Mouse (Mus musculus) intestine, embryonic 16.5 days (tissue): ENCODE data around the gene Sypl. TPM values are rescaled to one million over a fixed set of nuclear protein-coding genes. Genes with fewer than 3 reads are reported as not detected.

Experiments
- ATAC-seq: fragments of 200-750 bp; cut with Nextera tagmentation; 2 replicates; pipeline ENCODE4 v1.8.0; 2017; ENCODE audit warnings: moderate TSS enrichment, moderate library complexity
- H3K27ac ChIP-seq: fragments of 300-500 bp; sonication (generic); 2 replicates; pipeline ENCODE4 v1.5.1; 2014; ENCODE audit warnings: mild to moderate bottlenecking, low read length
- H3K27me3 ChIP-seq: fragments of 300-500 bp; sonication (generic); replicated peaks from 2 replicates; pipeline ENCODE4 v1.6.1; 2014; ENCODE audit warnings: low read length, control low read depth, mixed read lengths; ENCODE audit not compliant: control insufficient read depth, insufficient read depth
- H3K36me3 ChIP-seq: fragments of 300-500 bp; sonication (generic); 2 replicates; pipeline ENCODE4 v1.6.1; 2014; ENCODE audit warnings: low read length, control low read depth; ENCODE audit not compliant: control insufficient read depth, insufficient read depth
- H3K4me1 ChIP-seq: fragments of 300-500 bp; sonication (generic); 2 replicates; pipeline ENCODE4 v1.6.1; 2014; ENCODE audit warnings: low read length, control low read depth, mixed read lengths; ENCODE audit not compliant: control insufficient read depth, insufficient read depth
- H3K4me2 ChIP-seq: fragments of 300-500 bp; sonication (generic); 2 replicates; pipeline ENCODE4 v1.6.1; 2014; ENCODE audit warnings: low read depth, low read length, control low read depth
- H3K4me3 ChIP-seq: fragments of 300-500 bp; sonication (generic); 2 replicates; pipeline ENCODE4 v1.5.1; 2014; ENCODE audit warnings: mild to moderate bottlenecking, low read length
- H3K9ac ChIP-seq: fragments of 300-500 bp; sonication (generic); 2 replicates; pipeline ENCODE4 v1.6.1; 2014; ENCODE audit warnings: low read depth, low read length
- H3K9me3 ChIP-seq: fragments of 300-500 bp; sonication (generic); 2 replicates; pipeline ENCODE4 v1.6.1; 2016; ENCODE audit warnings: low read length, control low read depth; ENCODE audit not compliant: control insufficient read depth
- WGBS: fragments of 180-500 bp; shearing (Covaris S2); extraction: QIAGEN DNeasy Blood & Tissue Kit; methylation state at CpG from one replicate; pipeline ENCODE4 v1.1.7; 2014; 5-methylcytosine and 5-hydroxymethylcytosine counted together
- polyA plus RNA-seq: library from polyadenylated mRNA; unstranded; fragments of >200 nt; fragmentation: Nextera tagmentation; extraction: Ambion mirVana; gene quantifications from 2 replicates; pipeline ENCODE4 v1.2.1, GENCODE M21; 2015

Gene Sypl
- polyA plus RNA-seq, 1 experiment from 2014 or later = 172 TPM

- no peak overlapping the region for H3K4me3 ChIP-seq
- no peaks in the 10 kb centered on the region for H3K9me3 ChIP-seq
- ATAC-seq = peak; percentile 36
- no peaks in the 10 kb centered on the region for H3K27me3 ChIP-seq
- H3K36me3 ChIP-seq = no peaks in the 10 kb centered on the region
- H3K4me1 ChIP-seq = peaks cover 6% of the 10 kb centered on the region; the same call in 1 of the 2 replicates
- H3K9ac ChIP-seq = no peak overlapping the region
- 66% methylated on average over 4 of the region's 4 CpGs for WGBS
- H3K27ac ChIP-seq = no peak overlapping the region
- no peak overlapping the region for H3K4me2 ChIP-seq
These were observed 17.3 kb upstream of the Sypl start for GRCm38 (mm10) chr12:32936246-32936946.

DNA sequence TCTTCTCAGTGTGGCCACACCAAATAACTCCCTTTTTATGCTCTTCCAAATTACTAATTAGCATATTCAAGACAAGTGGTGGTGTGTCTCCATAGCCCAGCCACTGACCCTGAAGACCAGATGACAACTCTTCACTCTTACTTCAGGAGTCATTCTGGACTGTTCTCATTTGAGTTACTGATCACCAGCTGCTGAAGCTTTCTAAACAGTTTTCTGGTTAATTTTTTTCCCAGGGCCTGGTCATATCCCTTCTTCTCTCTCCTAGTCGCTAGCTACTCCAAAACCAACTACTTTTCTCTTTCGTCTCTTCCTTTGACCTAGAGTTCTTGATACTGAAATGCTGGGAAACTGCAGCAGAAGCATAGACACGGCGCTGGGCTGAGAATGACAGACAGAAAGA, 12.6 kb upstream of the Sypl start:
- 82% methylated on average over 4 of the region's 4 CpGs for WGBS
- Histone ChIP-seq H3K27ac (no peak overlapping the region), H3K4me3 (no peak overlapping the region), H3K9me3 (no peaks in the 10 kb centered on the region), H3K27me3 (no peaks in the 10 kb centered on the region), H3K9ac (no peak overlapping the region), H3K36me3 (no peaks in the 10 kb centered on the region), H3K4me2 (no peak overlapping the region), H3K4me1 (peaks cover 11% of the 10 kb centered on the region)
- ATAC-seq = no peak

GRCm38 (mm10) chr12:32943347-32943746, 10.3 kb upstream of the Sypl start:
- Histone ChIP-seq H3K9me3 (no peaks in the 10 kb centered on the region), H3K9ac (no peak overlapping the region), H3K36me3 (no peaks in the 10 kb centered on the region), H3K27ac (peak overlapping the region; percentile 49), H3K27me3 (no peaks in the 10 kb centered on the region), H3K4me2 (no peak overlapping the region), H3K4me3 (no peak overlapping the region), H3K4me1 (peaks cover 8% of the 10 kb centered on the region)
- no peak for ATAC-seq
- 49% methylated on average over 4 of the region's 4 CpGs for WGBS

GRCm38 (mm10) chr12:32943951-32944350, 9.7 kb upstream of the Sypl start:
- Histone ChIP-seq H3K4me1 (peaks cover 8% of the 10 kb centered on the region), H3K9ac (no peak overlapping the region), H3K4me3 (no peak overlapping the region), H3K4me2 (no peak overlapping the region), H3K27me3 (no peaks in the 10 kb centered on the region), H3K9me3 (no peaks in the 10 kb centered on the region), H3K27ac (peak overlapping the region; percentile 52; the same call in 1 of the 2 replicates), H3K36me3 (no peaks in the 10 kb centered on the region)
- peak; percentile 40; the same call in 1 of the 2 replicates for ATAC-seq
- WGBS = 65% methylated on average over 3 of the region's 3 CpGs

DNA sequence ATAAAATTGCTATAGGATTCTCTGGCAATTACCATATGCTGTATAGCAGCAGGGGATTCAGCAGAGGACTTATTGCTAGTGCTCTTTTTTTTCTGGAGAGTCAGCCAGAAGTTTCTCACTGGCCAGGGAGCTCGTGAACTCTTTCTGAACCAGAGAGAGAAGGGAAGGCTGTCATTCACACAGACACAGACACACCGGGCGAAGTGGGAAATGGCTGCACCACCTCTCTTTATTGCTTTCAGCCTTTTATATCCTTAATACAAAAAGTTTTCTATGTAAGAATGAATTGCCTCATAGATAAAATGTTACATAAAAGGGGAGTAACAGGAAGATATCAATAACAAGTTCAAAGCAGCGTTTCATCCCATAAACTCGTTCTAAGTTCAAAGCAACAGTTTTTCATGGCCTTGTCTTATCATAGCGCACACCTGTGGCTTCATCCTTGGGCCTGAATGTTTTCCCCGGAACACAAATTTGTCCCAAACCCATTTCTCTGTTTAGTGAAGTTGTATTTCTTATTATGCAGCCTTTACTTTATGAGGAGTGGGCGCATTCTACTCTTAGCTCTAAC, 8.7 kb upstream of the Sypl start:
- 51% methylated on average over 8 of the region's 8 CpGs for WGBS
- H3K9ac ChIP-seq = no peak overlapping the region
- no peaks in the 10 kb centered on the region for H3K36me3 ChIP-seq
- H3K9me3 ChIP-seq = no peaks in the 10 kb centered on the region
- H3K4me1 ChIP-seq = peaks cover 8% of the 10 kb centered on the region
- no peak overlapping the region for H3K4me3 ChIP-seq
- H3K4me2 ChIP-seq = no peak overlapping the region
- no peaks in the 10 kb centered on the region for H3K27me3 ChIP-seq
- ATAC-seq = peak; percentile 87
- H3K27ac ChIP-seq = no peak overlapping the region

- no peak for ATAC-seq
- Histone ChIP-seq H3K4me3 (no peak overlapping the region), H3K9me3 (no peaks in the 10 kb centered on the region), H3K9ac (no peak overlapping the region), H3K27me3 (no peaks in the 10 kb centered on the region), H3K4me2 (no peak overlapping the region), H3K36me3 (no peaks in the 10 kb centered on the region), H3K4me1 (peaks cover 8% of the 10 kb centered on the region), H3K27ac (no peak overlapping the region)
- WGBS = 83% methylated on average over 4 of the region's 4 CpGs
These were observed 7.3 kb upstream of the Sypl start for GRCm38 (mm10) chr12:32946376-32946775.

- Histone ChIP-seq H3K9me3 (no peaks in the 10 kb centered on the region), H3K4me1 (0 out of 2 replicates have a peak, but pooled peaks cover 14% of the 10 kb centered on the region), H3K9ac (no peak overlapping the region), H3K4me2 (no peak overlapping the region), H3K4me3 (no peak overlapping the region), H3K36me3 (no peaks in the 10 kb centered on the region), H3K27ac (no peak overlapping the region), H3K27me3 (no peaks in the 10 kb centered on the region)
- WGBS = 43% methylated on average over 3 of the region's 3 CpGs
- no peak for ATAC-seq
These were observed 1.3 kb upstream of the Sypl start for GRCm38 (mm10) chr12:32952416-32952815.

DNA sequence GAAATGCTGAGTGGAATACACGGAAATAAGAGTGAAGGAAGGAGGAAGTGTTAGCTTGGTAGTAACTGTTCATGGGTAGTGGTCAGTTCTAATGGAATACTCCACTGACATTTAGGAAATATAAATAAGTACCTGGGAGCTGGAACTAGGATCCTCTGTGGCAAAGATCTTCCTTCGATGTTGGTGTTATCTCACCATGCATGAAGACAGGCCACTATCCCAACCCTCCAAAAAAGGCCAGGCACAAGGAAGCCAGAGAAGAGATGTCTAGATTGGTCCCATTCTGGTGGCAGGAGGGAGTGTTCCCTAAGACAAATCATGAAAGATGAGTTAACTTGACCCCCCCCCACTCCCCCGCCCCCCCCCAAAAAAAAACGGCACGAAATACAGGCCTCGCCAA, 625 bp upstream of the Sypl start:
- H3K27ac ChIP-seq = peak overlapping the region; percentile 91
- H3K4me1 ChIP-seq = 0 out of 2 replicates have a peak, but pooled peaks cover 14% of the 10 kb centered on the region
- no peaks in the 10 kb centered on the region for H3K36me3 ChIP-seq
- H3K4me3 ChIP-seq = peak overlapping the region; percentile 81
- H3K4me2 ChIP-seq = peak overlapping the region; percentile 69
- no peak for ATAC-seq
- H3K27me3 ChIP-seq = no peaks in the 10 kb centered on the region
- H3K9me3 ChIP-seq = no peaks in the 10 kb centered on the region
- H3K9ac ChIP-seq = peak overlapping the region; percentile 68
- WGBS = 16% methylated on average over 6 of the region's 6 CpGs

DNA sequence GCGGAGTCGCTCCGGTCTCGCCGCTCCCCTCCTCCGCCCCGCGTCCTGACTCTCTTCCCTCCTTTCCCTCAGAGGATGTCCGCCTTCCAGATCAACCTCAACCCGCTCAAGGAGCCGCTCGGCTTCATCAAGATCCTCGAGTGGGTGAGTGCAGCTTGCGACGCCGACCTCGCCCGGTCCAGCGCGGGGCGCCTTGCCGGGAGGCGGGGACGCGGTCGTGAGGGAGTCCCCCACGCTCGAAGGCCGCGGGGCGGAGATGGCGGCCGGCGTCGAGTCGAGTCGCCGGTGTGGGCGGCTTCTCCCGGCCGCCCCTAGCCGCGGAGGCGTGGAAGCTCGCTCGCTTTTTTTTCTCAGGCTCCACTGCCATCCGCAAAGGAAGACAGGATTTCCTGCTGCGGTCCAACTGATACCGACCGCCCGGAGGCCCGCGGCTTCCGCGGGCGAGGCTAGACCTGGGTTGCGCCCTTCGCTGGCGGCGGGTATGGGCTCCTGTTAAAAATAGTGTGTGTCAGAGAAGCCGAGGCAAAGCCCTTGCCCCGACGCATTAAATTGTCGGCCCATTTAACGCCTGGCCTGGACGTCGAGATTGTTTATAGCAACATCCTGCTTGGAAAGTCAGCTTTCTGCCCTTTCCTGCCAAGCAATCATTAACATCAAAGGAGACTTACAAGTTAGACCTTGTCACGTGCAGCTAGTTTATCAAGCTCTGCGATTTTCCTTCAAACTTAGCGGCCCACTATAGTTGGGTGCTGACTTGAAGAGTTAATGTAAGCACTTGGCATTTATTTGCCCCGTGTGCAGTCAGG, 728 bp downstream of the Sypl start:
- ATAC-seq = peak; percentile 73
- Histone ChIP-seq H3K9ac (peak overlapping the region; percentile 85), H3K4me2 (peak overlapping the region; percentile 72), H3K9me3 (no peaks in the 10 kb centered on the region), H3K4me1 (peaks cover 14% of the 10 kb centered on the region; the same call in 1 of the 2 replicates), H3K4me3 (peak overlapping the region; percentile 81), H3K27ac (peak overlapping the region; percentile 99), H3K36me3 (no peaks in the 10 kb centered on the region), H3K27me3 (no peaks in the 10 kb centered on the region)
- WGBS = under 1% methylated on average over 65 of the region's 71 CpGs
